Mouse (Mus musculus): ENCODE results near the gene Lim2. TPM values are rescaled to one million over a fixed set of nuclear protein-coding genes. Genes with fewer than 3 reads are reported as not detected.

The Lim2 gene
- total RNA-seq, 2 experiments from 2014 or later, result not detected

GRCm38 (mm10) chr7:43483236-43483635 is 55.8 kb downstream of the Lim2 start:
- ATAC-seq (replicated peaks; ENCODE audit: low FRiP score, poor library complexity, severe bottlenecking), result no peak

Other genes with a start within 250 kb of the Lim2 start
- 4.3 and 4.6 TPM in 2 replicates for gene Zfp715, start 114.4 kb upstream of the Lim2 start, total RNA-seq (2015; ENCODE audit: low replicate concordance)
- 3.0 and 4.6 TPM in 2 replicates for gene Zfp715, start 114.4 kb upstream of the Lim2 start, total RNA-seq (2017; ENCODE audit: low replicate concordance)
- gene Siglecf, start 76.3 kb upstream of the Lim2 start, total RNA-seq (2015; ENCODE audit: low replicate concordance), result 6.3 and 10.5 TPM in 2 replicates
- gene Siglecf, start 76.3 kb upstream of the Lim2 start, total RNA-seq (2017; ENCODE audit: low replicate concordance), result 1.8 and 2.9 TPM in 2 replicates
- 9.4 and 12.2 TPM in 2 replicates for gene Siglecg, start 19.5 kb upstream of the Lim2 start, total RNA-seq (2015; ENCODE audit: low replicate concordance)
- 4.2 and 7.0 TPM in 2 replicates for gene Siglecg, start 19.5 kb upstream of the Lim2 start, total RNA-seq (2017; ENCODE audit: low replicate concordance)
- gene Nkg7, start 9.4 kb downstream of the Lim2 start, total RNA-seq (2015; ENCODE audit: low replicate concordance), result 114 and 122 TPM in 2 replicates
- gene Nkg7, start 9.4 kb downstream of the Lim2 start, total RNA-seq (2017; ENCODE audit: low replicate concordance), result 9.2 and 24.6 TPM in 2 replicates
- not detected in 2 replicates for gene Cldnd2, start 13.1 kb downstream of the Lim2 start, total RNA-seq (2015; ENCODE audit: low replicate concordance)
- gene Cldnd2, start 13.1 kb downstream of the Lim2 start, total RNA-seq (2017; ENCODE audit: low replicate concordance), result not detected in 2 replicates
- 46.5 and 102 TPM in 2 replicates for gene Etfb, start 16.4 kb downstream of the Lim2 start, total RNA-seq (2015; ENCODE audit: low replicate concordance)
- 70.3 and 109 TPM in 2 replicates for gene Etfb, start 16.4 kb downstream of the Lim2 start, total RNA-seq (2017; ENCODE audit: low replicate concordance)
- not detected in 2 replicates for gene Gm45233, start 16.5 kb downstream of the Lim2 start, total RNA-seq (2015; ENCODE audit: low replicate concordance)
- 5.8 TPM in 1 of 2 replicates, not detected in the other for gene Gm45233, start 16.5 kb downstream of the Lim2 start, total RNA-seq (2017; ENCODE audit: low replicate concordance)
- 1.7 TPM in 1 of 2 replicates, not detected in the other for gene Vsig10l, start 35.5 kb downstream of the Lim2 start, total RNA-seq (2015; ENCODE audit: low replicate concordance)
- 0.13 and 0.23 TPM in 2 replicates for gene Vsig10l, start 35.5 kb downstream of the Lim2 start, total RNA-seq (2017; ENCODE audit: low replicate concordance)
- gene Iglon5, start 62.4 kb downstream of the Lim2 start, total RNA-seq (2015; ENCODE audit: low replicate concordance), result not detected in 2 replicates
- not detected in 2 replicates for gene Iglon5, start 62.4 kb downstream of the Lim2 start, total RNA-seq (2017; ENCODE audit: low replicate concordance)
- gene 4931406B18Rik, start 78.3 kb downstream of the Lim2 start, total RNA-seq (2015; ENCODE audit: low replicate concordance), result not detected in 2 replicates
- gene 4931406B18Rik, start 78.3 kb downstream of the Lim2 start, total RNA-seq (2017; ENCODE audit: low replicate concordance), result not detected in 2 replicates
- 11.9 and 18.9 TPM in 2 replicates for gene Cd33, start 116.8 kb downstream of the Lim2 start, total RNA-seq (2015; ENCODE audit: low replicate concordance)
- 2.8 and 5.1 TPM in 2 replicates for gene Cd33, start 116.8 kb downstream of the Lim2 start, total RNA-seq (2017; ENCODE audit: low replicate concordance)
- not detected in 2 replicates for gene Zfp658, start 134.6 kb downstream of the Lim2 start, total RNA-seq (2015; ENCODE audit: low replicate concordance)
- 0.51 and 0.91 TPM in 2 replicates for gene Zfp658, start 134.6 kb downstream of the Lim2 start, total RNA-seq (2017; ENCODE audit: low replicate concordance)
- 0.84 and 2.9 TPM in 2 replicates for gene Zfp719, start 151.9 kb downstream of the Lim2 start, total RNA-seq (2015; ENCODE audit: low replicate concordance)
- gene Zfp719, start 151.9 kb downstream of the Lim2 start, total RNA-seq (2017; ENCODE audit: low replicate concordance), result 0.15 and 5.5 TPM in 2 replicates
- not detected in 2 replicates for gene Zfp819, start 179.5 kb downstream of the Lim2 start, total RNA-seq (2015; ENCODE audit: low replicate concordance)
- gene Zfp819, start 179.5 kb downstream of the Lim2 start, total RNA-seq (2017; ENCODE audit: low replicate concordance), result not detected in 2 replicates
- gene Ceacam18, start 207.0 kb downstream of the Lim2 start, total RNA-seq (2015; ENCODE audit: low replicate concordance), result not detected in 2 replicates
- gene Ceacam18, start 207.0 kb downstream of the Lim2 start, total RNA-seq (2017; ENCODE audit: low replicate concordance), result not detected in 2 replicates
- gene Siglece, start 232.5 kb downstream of the Lim2 start, total RNA-seq (2015; ENCODE audit: low replicate concordance), result 5.8 and 7.1 TPM in 2 replicates
- 3.9 and 8.8 TPM in 2 replicates for gene Siglece, start 232.5 kb downstream of the Lim2 start, total RNA-seq (2017; ENCODE audit: low replicate concordance)
- gene Ctu1, start 244.3 kb downstream of the Lim2 start, total RNA-seq (2015; ENCODE audit: low replicate concordance), result 2.1 and 3.2 TPM in 2 replicates
- gene Ctu1, start 244.3 kb downstream of the Lim2 start, total RNA-seq (2017; ENCODE audit: low replicate concordance), result 0.51 TPM in 1 of 2 replicates, not detected in the other

Data from erythroid progenitor cell, adult 5-6 weeks (primary cell).